Mouse (Mus musculus): ENCODE results near the gene Mfsd6l. TPM values are rescaled to one million over a fixed set of nuclear protein-coding genes. Genes with fewer than 3 reads are reported as not detected.

Mfsd6l gene
- polyA plus RNA-seq, 1 experiment = not detected

DNA sequence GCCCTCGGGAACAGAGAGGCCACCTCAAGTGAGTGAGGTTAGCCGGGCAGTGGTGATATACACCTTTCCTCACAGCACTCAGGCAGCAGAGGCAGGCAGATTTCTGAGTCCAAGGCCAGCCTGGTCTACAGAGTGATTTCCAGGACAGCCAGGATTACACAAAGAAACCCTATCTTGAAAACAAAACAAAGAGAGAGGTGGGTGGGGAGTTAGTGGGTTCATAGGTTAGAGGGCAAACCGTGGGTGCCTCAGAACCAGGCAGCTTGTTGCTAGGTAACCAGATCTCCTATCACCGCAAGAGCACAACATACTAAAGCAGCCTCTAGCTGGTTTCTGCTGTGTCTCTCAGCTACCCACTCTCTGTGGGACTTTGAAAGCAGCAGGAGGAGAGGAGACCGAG, 30.7 kb downstream of the Mfsd6l start, which contains the start of gene Ccdc42:
Ccdc42 (plus strand) TSS at position 301 of the 400 bp plus-strand sequence.
- 72% methylated on average over 5 of the region's 5 CpGs for WGBS
- Histone ChIP-seq H3K4me1 (ENCODE audit: control insufficient read depth, insufficient read depth, low read length) (no peaks in the 10 kb centered on the region), H3K27ac (ENCODE audit: insufficient read depth, low read depth, low read length) (no peak within 1 kb of the TSS), H3K4me3 (ENCODE audit: insufficient read depth, low read depth, low read length) (no peak within 1 kb of the TSS)
- no peak for TF ChIP-seq CTCF (IDR thresholded peaks at IDR 0.05; ENCODE audit: insufficient read depth, low read depth, low read length)
- TF ChIP-seq POLR2A (IDR thresholded peaks at IDR 0.05; ENCODE audit: insufficient read depth, low read depth, low read length) = no peak

DNA sequence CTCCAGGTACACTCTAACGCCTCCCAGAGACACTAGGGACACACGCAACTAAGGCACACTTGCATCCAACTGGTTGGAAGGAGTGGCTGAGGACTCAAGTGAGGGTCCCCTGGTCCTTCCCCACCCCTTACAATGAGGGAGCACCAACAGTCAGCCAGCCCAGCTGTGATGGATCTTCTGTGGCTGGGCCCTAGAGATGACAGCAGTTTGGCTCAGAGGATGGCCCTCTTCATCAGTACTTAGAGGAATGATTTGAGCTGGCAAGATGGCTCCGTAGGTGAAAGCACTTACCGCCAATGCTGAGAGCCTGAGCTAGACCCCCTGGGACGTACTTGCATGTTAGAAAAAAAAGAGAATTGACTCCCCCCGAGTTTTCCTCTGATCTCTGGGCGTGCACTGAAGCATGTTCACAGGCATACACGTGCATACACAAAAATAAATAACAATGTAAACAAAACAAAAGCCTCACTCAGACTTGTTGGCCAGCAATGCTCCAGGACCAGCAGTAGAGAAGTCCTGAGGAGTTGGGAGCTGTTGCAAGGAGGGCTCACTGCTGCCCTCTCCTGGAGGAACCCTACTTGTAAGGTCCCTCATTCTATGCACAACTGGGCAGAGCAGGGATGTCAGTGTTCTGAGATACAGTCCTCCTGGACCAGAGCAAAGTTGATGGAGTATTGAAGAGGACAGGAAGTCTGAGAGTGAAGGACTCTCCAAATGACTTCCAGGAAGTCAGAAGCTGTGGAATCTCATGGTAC, 33.2 kb downstream of the Mfsd6l start:
- Histone ChIP-seq H3K4me1 (ENCODE audit: control insufficient read depth, insufficient read depth, low read length) (no peaks in the 10 kb centered on the region), H3K27ac (ENCODE audit: insufficient read depth, low read depth, low read length) (no peak overlapping the region), H3K4me3 (ENCODE audit: insufficient read depth, low read depth, low read length) (no peak overlapping the region)
- TF ChIP-seq POLR2A (IDR thresholded peaks at IDR 0.05; ENCODE audit: insufficient read depth, low read depth, low read length) (no peak), CTCF (IDR thresholded peaks at IDR 0.05; ENCODE audit: insufficient read depth, low read depth, low read length) (peak; percentile 52; the same call in 1 of the 2 replicates)
- WGBS = 69% methylated on average over 8 of the region's 8 CpGs

GRCm38 (mm10) chr11:68591708-68592107, 35.7 kb downstream of the Mfsd6l start:
- no peak for TF ChIP-seq POLR2A (IDR thresholded peaks at IDR 0.05; ENCODE audit: insufficient read depth, low read depth, low read length)
- TF ChIP-seq CTCF (IDR thresholded peaks at IDR 0.05; ENCODE audit: insufficient read depth, low read depth, low read length) = no peak

GRCm38 (mm10) chr11:68593247-68593646, 37.3 kb downstream of the Mfsd6l start:
- 92% methylated on average over 3 of the region's 3 CpGs for whole genome bisulfite sequencing
- Histone ChIP-seq H3K4me1 (ENCODE audit: control insufficient read depth, insufficient read depth, low read length) (no peaks in the 10 kb centered on the region), H3K27ac (ENCODE audit: insufficient read depth, low read depth, low read length) (no peak overlapping the region), H3K4me3 (ENCODE audit: insufficient read depth, low read depth, low read length) (no peak overlapping the region)
- TF ChIP-seq CTCF (IDR thresholded peaks at IDR 0.05; ENCODE audit: insufficient read depth, low read depth, low read length) = no peak
- TF ChIP-seq POLR2A (IDR thresholded peaks at IDR 0.05; ENCODE audit: insufficient read depth, low read depth, low read length) = no peak

More at GRCm38 (mm10) chr11:68591708-68592107, 35.7 kb downstream of the Mfsd6l start:
- WGBS = 82% methylated on average over 5 of the region's 5 CpGs
- no peak overlapping the region for H3K4me3 ChIP-seq (ENCODE audit: insufficient read depth, low read depth, low read length)
- H3K4me1 ChIP-seq (ENCODE audit: control insufficient read depth, insufficient read depth, low read length) = no peaks in the 10 kb centered on the region
- H3K27ac ChIP-seq (ENCODE audit: insufficient read depth, low read depth, low read length) = no peak overlapping the region

DNA sequence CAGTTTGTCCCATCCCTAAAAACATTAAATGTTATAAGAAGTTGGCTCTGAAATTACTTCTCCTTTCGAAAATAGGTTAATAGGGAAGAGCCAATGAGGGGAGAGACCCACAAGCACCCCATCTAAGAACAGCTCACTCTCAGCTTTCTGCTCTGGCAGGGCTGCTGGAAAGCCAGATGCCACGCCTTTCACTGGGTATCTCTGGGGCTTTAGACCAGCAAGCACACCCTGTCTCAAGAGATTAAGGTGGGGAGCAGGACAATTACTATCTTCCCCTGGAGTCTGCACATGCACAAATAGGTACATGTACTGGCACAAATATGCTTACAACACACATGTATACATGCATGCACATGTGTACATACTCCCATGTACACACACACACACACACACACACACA, 41.9 kb downstream of the Mfsd6l start:
- 83% methylated on average over 2 of the region's 2 CpGs for WGBS
- Histone ChIP-seq H3K27ac (ENCODE audit: insufficient read depth, low read depth, low read length) (no peak overlapping the region), H3K4me1 (ENCODE audit: control insufficient read depth, insufficient read depth, low read length) (peaks cover 4% of the 10 kb centered on the region), H3K4me3 (ENCODE audit: insufficient read depth, low read depth, low read length) (no peak overlapping the region)
- TF ChIP-seq CTCF (IDR thresholded peaks at IDR 0.05; ENCODE audit: insufficient read depth, low read depth, low read length) (no peak), POLR2A (IDR thresholded peaks at IDR 0.05; ENCODE audit: insufficient read depth, low read depth, low read length) (no peak)

- WGBS = 46% methylated on average over 6 of the region's 6 CpGs
- TF ChIP-seq POLR2A (IDR thresholded peaks at IDR 0.05; ENCODE audit: insufficient read depth, low read depth, low read length) = no peak
- no peak for TF ChIP-seq CTCF (IDR thresholded peaks at IDR 0.05; ENCODE audit: insufficient read depth, low read depth, low read length)
- Histone ChIP-seq H3K27ac (ENCODE audit: insufficient read depth, low read depth, low read length) (no peak overlapping the region), H3K4me3 (ENCODE audit: insufficient read depth, low read depth, low read length) (no peak overlapping the region), H3K4me1 (ENCODE audit: control insufficient read depth, insufficient read depth, low read length) (peaks cover 4% of the 10 kb centered on the region)
These were observed 44.6 kb downstream of the Mfsd6l start for GRCm38 (mm10) chr11:68600551-68601021.

- WGBS = 61% methylated on average over 9 of the region's 9 CpGs
- peaks cover 4% of the 10 kb centered on the region for H3K4me1 ChIP-seq (ENCODE audit: control insufficient read depth, insufficient read depth, low read length)
- no peak overlapping the region for H3K27ac ChIP-seq (ENCODE audit: insufficient read depth, low read depth, low read length)
- H3K4me3 ChIP-seq (ENCODE audit: insufficient read depth, low read depth, low read length) = no peak overlapping the region
- TF ChIP-seq POLR2A (IDR thresholded peaks at IDR 0.05; ENCODE audit: insufficient read depth, low read depth, low read length) (no peak), CTCF (IDR thresholded peaks at IDR 0.05; ENCODE audit: insufficient read depth, low read depth, low read length) (no peak)
These were observed 45.6 kb downstream of the Mfsd6l start for GRCm38 (mm10) chr11:68601486-68601991.

DNA sequence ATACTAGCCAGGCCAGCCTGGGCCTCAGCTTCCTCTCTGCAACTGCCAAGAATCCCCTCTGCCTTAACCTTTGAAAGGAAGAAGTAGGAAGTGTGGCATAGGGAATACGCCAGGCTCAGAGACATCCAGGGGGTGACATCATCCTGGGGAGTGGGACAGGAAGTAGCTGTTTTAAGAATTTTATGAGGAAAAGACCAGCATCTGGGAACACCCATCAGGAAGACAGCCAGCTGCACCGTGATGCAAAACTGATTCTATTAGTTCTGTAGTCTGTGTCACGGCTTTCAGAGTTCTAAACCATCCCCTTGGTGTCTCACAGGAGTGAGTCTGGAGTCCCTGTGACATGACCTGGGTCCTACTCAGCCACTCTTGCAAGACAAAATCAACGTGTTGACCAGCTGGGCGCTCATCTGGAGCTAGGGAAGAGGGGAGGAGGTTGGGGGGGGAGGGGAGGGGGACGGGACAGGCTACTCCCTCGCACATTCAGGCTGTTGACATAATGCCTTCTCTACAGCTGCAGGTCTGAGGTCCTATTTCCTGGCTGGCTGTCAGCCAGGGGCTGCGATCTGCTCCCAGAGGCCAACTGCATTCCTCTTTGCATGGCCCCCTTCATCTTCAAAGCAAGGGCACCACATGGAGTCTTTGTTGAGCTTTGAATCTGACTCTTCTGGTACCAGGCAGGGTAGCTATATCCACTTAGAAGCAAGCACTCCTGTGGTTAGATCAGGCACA, 46.4 kb downstream of the Mfsd6l start:
- WGBS = 43% methylated on average over 8 of the region's 8 CpGs
- Histone ChIP-seq H3K4me3 (ENCODE audit: insufficient read depth, low read depth, low read length) (no peak overlapping the region), H3K4me1 (ENCODE audit: control insufficient read depth, insufficient read depth, low read length) (peaks cover 4% of the 10 kb centered on the region), H3K27ac (ENCODE audit: insufficient read depth, low read depth, low read length) (no peak overlapping the region)
- TF ChIP-seq POLR2A (IDR thresholded peaks at IDR 0.05; ENCODE audit: insufficient read depth, low read depth, low read length) = no peak
- TF ChIP-seq CTCF (IDR thresholded peaks at IDR 0.05; ENCODE audit: insufficient read depth, low read depth, low read length) = no peak

DNA sequence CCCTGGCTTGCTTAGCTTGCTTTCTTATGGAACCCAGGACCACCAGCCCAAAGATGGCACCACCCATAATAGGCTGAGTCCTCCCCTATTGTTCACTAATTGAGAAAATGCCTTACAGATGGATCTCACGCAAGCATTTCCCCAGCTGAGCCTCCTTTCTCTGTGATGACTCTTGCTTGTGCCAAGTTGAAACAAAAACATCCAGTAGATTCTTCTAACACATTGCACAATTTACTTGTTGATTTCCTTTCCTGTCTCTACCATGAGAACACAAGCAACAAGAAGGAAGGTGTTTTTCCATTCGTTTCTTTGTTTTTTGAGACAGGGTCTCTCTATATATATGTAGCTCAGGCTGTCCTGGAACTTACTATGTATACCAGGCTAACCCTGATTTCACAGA, 51.1 kb downstream of the Mfsd6l start:
- Histone ChIP-seq H3K27ac (ENCODE audit: insufficient read depth, low read depth, low read length) (no peak overlapping the region), H3K4me3 (ENCODE audit: insufficient read depth, low read depth, low read length) (no peak overlapping the region), H3K4me1 (ENCODE audit: control insufficient read depth, insufficient read depth, low read length) (no peaks in the 10 kb centered on the region)
- 85% methylated on average over 2 of the region's 2 CpGs for WGBS
- TF ChIP-seq POLR2A (IDR thresholded peaks at IDR 0.05; ENCODE audit: insufficient read depth, low read depth, low read length) = no peak
- no peak for TF ChIP-seq CTCF (IDR thresholded peaks at IDR 0.05; ENCODE audit: insufficient read depth, low read depth, low read length)

Other genes with a start within 250 kb of the Mfsd6l start
- not detected in 2 replicates for gene Ntn1, start 155.4 kb upstream of the Mfsd6l start, polyA plus RNA-seq (2012; ENCODE audit: insufficient read depth, insufficient read length, low replicate concordance, missing spikeins)
- gene Pik3r5, start 124.1 kb upstream of the Mfsd6l start, polyA plus RNA-seq (2012; ENCODE audit: insufficient read depth, insufficient read length, low replicate concordance, missing spikeins) = not detected in 2 replicates
- not detected in 2 replicates for gene Pik3r6, start 53.2 kb upstream of the Mfsd6l start, polyA plus RNA-seq (2012; ENCODE audit: insufficient read depth, insufficient read length, low replicate concordance, missing spikeins)
- gene Ccdc42, start 30.8 kb downstream of the Mfsd6l start, polyA plus RNA-seq (2012; ENCODE audit: insufficient read depth, insufficient read length, low replicate concordance, missing spikeins) = not detected in 2 replicates
- gene Myh10, start 135.4 kb downstream of the Mfsd6l start, polyA plus RNA-seq (2012; ENCODE audit: insufficient read depth, insufficient read length, low replicate concordance, missing spikeins) = not detected in 2 replicates